Mouse (Mus musculus): ENCODE results near the gene Rnf182. TPM values are rescaled to one million over a fixed set of nuclear protein-coding genes. Genes with fewer than 3 reads are reported as not detected.

The Rnf182 gene
- polyA plus RNA-seq, 1 experiment from 2014 or later = 3.6 TPM

Other genes with a start within 250 kb of the Rnf182 start
- gene Nol7, start 217.3 kb upstream of the Rnf182 start, polyA plus RNA-seq (2015; fragmentation: Nextera tagmentation; extraction: Ambion mirVana) = 130 and 132 TPM in 2 replicates
- 8.8 and 8.9 TPM in 2 replicates for gene Ranbp9, start 134.4 kb upstream of the Rnf182 start, polyA plus RNA-seq (2015; fragmentation: Nextera tagmentation; extraction: Ambion mirVana)
- 15.9 and 16.4 TPM in 2 replicates for gene Mcur1, start 55.5 kb upstream of the Rnf182 start, polyA plus RNA-seq (2015; fragmentation: Nextera tagmentation; extraction: Ambion mirVana)
- gene Cd83, start 169.1 kb downstream of the Rnf182 start, polyA plus RNA-seq (2015; fragmentation: Nextera tagmentation; extraction: Ambion mirVana) = 12.3 and 14.1 TPM in 2 replicates